Mouse (Mus musculus) kidney, adult 2 months (tissue): ENCODE measurements at regions not wholly inside any gene's neighbourhood (a gene's known extent, or its start where the extent isn't known, plus 50 kb on each side); places are given as distances from the start of the nearest gene placed in this dataset.

ENCODE experiments used
- CTCF ChIP-seq: fragments of 200-500 bp; conservative IDR thresholded peaks from 2 replicates; pipeline ENCODE4 v1.5.1; 2011; ENCODE audit warnings: low read depth, mild to moderate bottlenecking, control low read depth, low read length, moderate library complexity, mixed read lengths; ENCODE audit not compliant: insufficient read depth, insufficient read length
- POLR2A ChIP-seq: fragments of 200-500 bp; IDR thresholded peaks from one replicate; pipeline ENCODE4 v1.6.1; 2011; ENCODE audit warnings: low read depth, low read length, control low read depth

- TF ChIP-seq CTCF (no peak), POLR2A (no peak)
Measured at GRCm38 (mm10) chr5:85832556-85832955, 232.8 kb downstream of the Cenpc1 start.
